Mouse (Mus musculus) kidney, adult 2 months (tissue): ENCODE measurements around the gene Plxna2.

Experiments
- CTCF ChIP-seq: fragments of 200-500 bp; conservative IDR thresholded peaks from 2 replicates; pipeline ENCODE4 v1.5.1; 2011; ENCODE audit warnings: low read depth, mild to moderate bottlenecking, control low read depth, low read length, moderate library complexity, mixed read lengths; ENCODE audit not compliant: insufficient read depth, insufficient read length
- POLR2A ChIP-seq: fragments of 200-500 bp; IDR thresholded peaks from one replicate; pipeline ENCODE4 v1.6.1; 2011; ENCODE audit warnings: low read depth, low read length, control low read depth

DNA sequence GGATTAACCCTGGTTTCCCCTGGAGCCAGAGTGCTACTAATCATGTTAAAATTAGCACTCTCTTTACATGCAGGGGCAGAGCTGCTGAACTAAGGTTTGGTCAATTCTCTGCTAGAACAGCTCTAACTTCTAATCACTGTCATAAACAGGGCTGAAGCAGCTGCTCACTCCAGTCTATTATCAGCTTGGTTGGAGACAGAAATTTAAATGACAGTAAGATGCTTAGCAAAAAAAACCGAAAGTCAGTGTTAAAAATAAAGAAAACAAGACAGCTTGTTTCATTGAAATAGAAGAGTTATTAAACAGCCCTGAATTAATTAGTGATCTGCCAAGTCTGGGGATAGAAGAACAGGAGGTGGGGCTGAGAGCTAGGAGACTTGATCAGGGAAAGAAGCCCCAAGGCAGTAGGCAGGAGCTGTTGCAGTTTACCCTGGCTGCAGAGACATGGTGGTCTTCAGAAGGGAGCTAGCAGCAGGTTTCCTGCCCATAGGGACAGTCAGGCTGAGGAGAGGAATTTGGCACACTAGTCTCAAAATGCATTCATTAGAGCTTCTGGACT, 12.6 kb downstream of the Plxna2 start:
- TF ChIP-seq POLR2A = no peak
- no peak for TF ChIP-seq CTCF
